Mouse (Mus musculus) liver, embryonic 11.5 days (tissue): ENCODE results near the gene Capn8. TPM values are rescaled to one million over a fixed set of nuclear protein-coding genes. Genes with fewer than 3 reads are reported as not detected.

ENCODE experiments used
- ATAC-seq: fragments of 200-750 bp; cut with Nextera tagmentation; replicated peaks from 2 replicates; pipeline ENCODE4 v1.8.0; 2017; ENCODE audit warnings: moderate number of reproducible peaks, mild to moderate bottlenecking, moderate TSS enrichment, moderate library complexity; ENCODE audit not compliant: low FRiP score
- DNase-seq: peaks from one replicate; pipeline ENCODE4 v3.0.0-alpha.2; 2017; ENCODE audit warnings: low spot score
- H3K27ac ChIP-seq: fragments of 300-500 bp; sonication (generic); 2 replicates; pipeline ENCODE4 v1.5.1; 2014; ENCODE audit warnings: mild to moderate bottlenecking, low read depth, low read length, control low read depth
- H3K27me3 ChIP-seq: fragments of 300-500 bp; sonication (generic); replicated peaks from 2 replicates; pipeline ENCODE4 v1.6.1; 2014; ENCODE audit warnings: low read length, mixed read lengths; ENCODE audit not compliant: control insufficient read depth, insufficient read depth
- H3K36me3 ChIP-seq: fragments of 300-500 bp; sonication (generic); 2 replicates; pipeline ENCODE4 v1.6.1; 2014; ENCODE audit warnings: mild to moderate bottlenecking, low read length, moderate library complexity, mixed read lengths; ENCODE audit not compliant: control insufficient read depth, insufficient read depth
- H3K4me1 ChIP-seq: fragments of 300-500 bp; sonication (generic); replicated peaks from 2 replicates; pipeline ENCODE4 v1.6.1; 2014; ENCODE audit warnings: low read length, mixed read lengths; ENCODE audit not compliant: control insufficient read depth, insufficient read depth
- H3K4me2 ChIP-seq: fragments of 300-500 bp; sonication (generic); 2 replicates; pipeline ENCODE4 v1.6.1; 2014; ENCODE audit warnings: mild to moderate bottlenecking, control low read depth, moderate library complexity
- H3K4me3 ChIP-seq: fragments of 300-500 bp; sonication (generic); 2 replicates; pipeline ENCODE4 v1.5.1; 2014; ENCODE audit warnings: low read depth, low read length, control low read depth
- H3K9ac ChIP-seq: fragments of 300-500 bp; sonication (generic); 2 replicates; pipeline ENCODE4 v1.6.1; 2014; ENCODE audit warnings: low read depth, low read length, control low read depth
- H3K9me3 ChIP-seq: fragments of 300-500 bp; sonication (generic); 2 replicates; pipeline ENCODE4 v1.6.1; 2016; ENCODE audit warnings: low read length, inconsistent platforms, mixed read lengths; ENCODE audit not compliant: control insufficient read depth
- WGBS: fragments of 180-500 bp; shearing (Covaris S2); extraction: QIAGEN DNeasy Blood & Tissue Kit; methylation state at CpG from one replicate; pipeline ENCODE4 v1.1.7; 2014; 5-methylcytosine and 5-hydroxymethylcytosine counted together
- polyA plus RNA-seq: library from polyadenylated mRNA; unstranded; fragments of >200 nt; fragmentation: Nextera tagmentation; extraction: Ambion mirVana; gene quantifications from 2 replicates; pipeline ENCODE4 v1.2.1, GENCODE M21; 2014

The Capn8 gene
- polyA plus RNA-seq, 1 experiment from 2014 or later: not detected

- no peak overlapping the region for H3K27ac ChIP-seq
These were observed 53.6 kb downstream of the Capn8 start for GRCm38 (mm10) chr1:182618200-182618947.

GRCm38 (mm10) chr1:182620470-182620869, 55.7 kb downstream of the Capn8 start:
- ATAC-seq (no peak), DNase-seq (no peak)
- H3K4me2 ChIP-seq: no peak overlapping the region
- H3K36me3 ChIP-seq: no peaks in the 10 kb centered on the region
- H3K27ac ChIP-seq: no peak overlapping the region
- no peak overlapping the region for H3K4me3 ChIP-seq
- peaks cover 3% of the 10 kb centered on the region; the same call in 1 of the 2 replicates for H3K9me3 ChIP-seq
- no peak overlapping the region for H3K9ac ChIP-seq
- WGBS: 67% methylated on average over 4 of the region's 4 CpGs
- no peaks in the 10 kb centered on the region for H3K4me1 ChIP-seq
- no peaks in the 10 kb centered on the region for H3K27me3 ChIP-seq

More at GRCm38 (mm10) chr1:182618200-182618947, 53.6 kb downstream of the Capn8 start:
- Histone ChIP-seq H3K9ac (no peak overlapping the region), H3K4me3 (no peak overlapping the region), H3K4me2 (no peak overlapping the region), H3K36me3 (no peaks in the 10 kb centered on the region), H3K4me1 (no peaks in the 10 kb centered on the region), H3K27me3 (no peaks in the 10 kb centered on the region), H3K9me3 (peaks cover 3% of the 10 kb centered on the region; the same call in 1 of the 2 replicates)
- DNase-seq (no peak), ATAC-seq (no peak)
- WGBS: 80% methylated on average over 16 of the region's 16 CpGs

- peaks cover 3% of the 10 kb centered on the region; the same call in 1 of the 2 replicates for H3K9me3 ChIP-seq
- WGBS: 87% methylated on average over 8 of the region's 8 CpGs
- H3K36me3 ChIP-seq: no peaks in the 10 kb centered on the region
- H3K4me1 ChIP-seq: no peaks in the 10 kb centered on the region
- H3K9ac ChIP-seq: no peak overlapping the region
- no peak overlapping the region for H3K4me2 ChIP-seq
- no peak overlapping the region for H3K27ac ChIP-seq
- ATAC-seq (no peak), DNase-seq (no peak)
- H3K27me3 ChIP-seq: no peaks in the 10 kb centered on the region
- H3K4me3 ChIP-seq: no peak overlapping the region
These were observed 56.4 kb downstream of the Capn8 start for GRCm38 (mm10) chr1:182621256-182621655.

- Histone ChIP-seq H3K9ac (no peak overlapping the region), H3K27me3 (no peaks in the 10 kb centered on the region), H3K27ac (no peak overlapping the region), H3K4me2 (no peak overlapping the region), H3K36me3 (no peaks in the 10 kb centered on the region), H3K4me3 (no peak overlapping the region), H3K9me3 (no peaks in the 10 kb centered on the region), H3K4me1 (no peaks in the 10 kb centered on the region)
- ATAC-seq: no peak
- 81% methylated on average over 1 of the region's 1 CpGs for WGBS
- DNase-seq: no peak
These were observed 61.4 kb downstream of the Capn8 start for GRCm38 (mm10) chr1:182626197-182626596.

- H3K27me3 ChIP-seq: no peaks in the 10 kb centered on the region
- H3K4me1 ChIP-seq: no peaks in the 10 kb centered on the region; the same call in 1 of the 2 replicates
- H3K4me3 ChIP-seq: no peak overlapping the region
- H3K4me2 ChIP-seq: no peak overlapping the region
- no peak overlapping the region for H3K9ac ChIP-seq
- whole genome bisulfite sequencing: 89% methylated on average over 4 of the region's 4 CpGs
- DNase-seq (no peak), ATAC-seq (0 out of 2 replicates have a peak, but pooled peaks have one; percentile 23)
- no peaks in the 10 kb centered on the region for H3K36me3 ChIP-seq
- no peak overlapping the region for H3K27ac ChIP-seq
- H3K9me3 ChIP-seq: no peaks in the 10 kb centered on the region
These were observed 64.4 kb downstream of the Capn8 start for GRCm38 (mm10) chr1:182629228-182629627.

- no peak overlapping the region for H3K4me3 ChIP-seq
- H3K9me3 ChIP-seq: no peaks in the 10 kb centered on the region
- H3K27me3 ChIP-seq: no peaks in the 10 kb centered on the region
- WGBS: 54% methylated on average over 12 of the region's 12 CpGs
- no peaks in the 10 kb centered on the region; the same call in 1 of the 2 replicates for H3K4me1 ChIP-seq
- no peak overlapping the region; the same call in 1 of the 2 replicates for H3K4me2 ChIP-seq
- H3K27ac ChIP-seq: peak overlapping the region; percentile 28; the same call in 1 of the 2 replicates
- H3K36me3 ChIP-seq: no peaks in the 10 kb centered on the region
- DNase-seq (no peak), ATAC-seq (peak; percentile 87)
- no peak overlapping the region for H3K9ac ChIP-seq
These were observed 69.0 kb downstream of the Capn8 start for GRCm38 (mm10) chr1:182633712-182634294.

- Histone ChIP-seq H3K4me2 (no peak overlapping the region), H3K4me3 (no peak overlapping the region), H3K9me3 (no peaks in the 10 kb centered on the region), H3K9ac (no peak overlapping the region), H3K27ac (no peak overlapping the region), H3K4me1 (no peaks in the 10 kb centered on the region; the same call in 1 of the 2 replicates), H3K36me3 (no peaks in the 10 kb centered on the region), H3K27me3 (no peaks in the 10 kb centered on the region)
- WGBS: 74% methylated on average over 7 of the region's 7 CpGs
- ATAC-seq (no peak; the same call in 1 of the 2 replicates), DNase-seq (no peak)
These were observed 74.2 kb downstream of the Capn8 start for GRCm38 (mm10) chr1:182639016-182639415.

- no peak for DNase-seq
- H3K4me2 ChIP-seq: no peak overlapping the region
- no peaks in the 10 kb centered on the region for H3K4me1 ChIP-seq
- H3K36me3 ChIP-seq: no peaks in the 10 kb centered on the region
- H3K9ac ChIP-seq: no peak overlapping the region
- WGBS: 89% methylated on average over 5 of the region's 5 CpGs
- H3K27me3 ChIP-seq: no peaks in the 10 kb centered on the region
- H3K27ac ChIP-seq: no peak overlapping the region
- no peak for ATAC-seq
- no peaks in the 10 kb centered on the region for H3K9me3 ChIP-seq
- H3K4me3 ChIP-seq: no peak overlapping the region
These were observed 74.6 kb downstream of the Capn8 start for GRCm38 (mm10) chr1:182639456-182639855.
